Mouse (Mus musculus) olfactory bulb, adult 2 months (tissue): ENCODE measurements around the gene Traf7.

ENCODE experiments used
- CTCF ChIP-seq: fragments of 200-500 bp; IDR thresholded peaks from 2 replicates; pipeline ENCODE4 v1.5.1; 2012; ENCODE audit warnings: low read depth, mild to moderate bottlenecking, low read length, moderate library complexity; ENCODE audit not compliant: insufficient read depth
- POLR2A ChIP-seq: fragments of 200-500 bp; IDR thresholded peaks from 2 replicates; pipeline ENCODE4 v1.6.1; 2012; ENCODE audit warnings: mild to moderate bottlenecking, low read depth, low read length, moderate library complexity; ENCODE audit not compliant: insufficient read depth

DNA sequence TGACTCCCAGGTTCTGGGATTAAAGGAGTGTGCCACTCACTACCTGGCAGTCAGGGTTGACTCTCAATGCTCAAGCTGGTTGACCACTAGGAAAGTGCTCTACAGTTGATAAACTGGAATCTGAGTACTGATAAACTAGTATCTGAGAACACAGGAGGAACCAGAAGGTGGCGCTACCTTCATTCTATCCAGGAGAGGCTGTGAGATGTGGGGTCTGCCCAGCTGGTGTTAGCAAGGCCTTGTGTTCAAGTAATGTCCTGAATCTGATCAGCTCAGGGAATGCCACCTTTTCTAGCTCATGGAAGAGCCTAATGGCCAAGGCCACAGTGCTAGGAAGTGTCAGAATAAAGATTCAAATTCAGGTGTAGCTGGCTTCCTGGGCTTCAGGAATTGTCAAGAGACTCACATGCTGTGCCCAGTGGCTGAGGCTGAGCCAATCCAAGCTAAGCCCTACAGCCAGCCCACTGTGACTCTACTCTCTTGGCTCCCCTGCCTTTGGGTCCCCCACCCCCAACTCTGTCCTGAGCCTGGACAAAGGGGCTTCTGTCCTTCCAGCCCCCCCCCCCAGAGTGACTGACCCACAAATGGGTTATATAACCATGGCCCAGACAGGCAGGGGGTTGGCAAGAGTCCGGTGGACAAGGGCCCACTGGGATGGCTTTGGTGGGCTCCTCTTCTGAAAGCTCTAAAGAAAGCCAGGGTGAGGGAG is 33.0 kb downstream of the Traf7 start:
- TF ChIP-seq CTCF (no peak), POLR2A (no peak)
